Mouse (Mus musculus) ES-E14 (cell line): ENCODE measurements around the gene Gm5901. TPM values are rescaled to one million over a fixed set of nuclear protein-coding genes. Genes with fewer than 3 reads are reported as not detected.
A peak's percentile ranks its signal among the peaks of the same experiment; 100 is the strongest.
"Not testable (repeated sequence)": the region's sequence is repeated elsewhere in the genome, so short reads cannot be mapped to it uniquely, and the experiment has no call there.

ENCODE experiments used
- DNase-seq: peaks from one replicate; pipeline ENCODE4 v3.0.0-alpha.2; 2013; ENCODE audit warnings: low read depth, low spot score
- H3K27ac ChIP-seq: 2 replicates; pipeline ENCODE4 v1.5.1; 2012; ENCODE audit warnings: low read depth, mild to moderate bottlenecking, low read length, moderate library complexity, mixed read lengths; ENCODE audit not compliant: poor library complexity, insufficient read depth, severe bottlenecking
- H3K36me3 ChIP-seq: 2 replicates; pipeline ENCODE4 v1.6.1; 2012; ENCODE audit warnings: mild to moderate bottlenecking, low read length, moderate library complexity, mixed read lengths; ENCODE audit not compliant: control insufficient read depth, poor library complexity, insufficient read depth, severe bottlenecking
- H3K4me1 ChIP-seq, 2 experiments: fragments of 150-350 bp in 1 of 2; sonication (generic) in 1 of 2; 2 replicates each; pipeline ENCODE4 v1.6.1; 2012; ENCODE audit warnings: low read length in 2 of 2, mild to moderate bottlenecking in 1 of 2, mixed read lengths in 1 of 2; ENCODE audit not compliant: control insufficient read depth in 2 of 2, insufficient read depth in 2 of 2, poor library complexity in 1 of 2
- H3K4me3 ChIP-seq, 2 experiments: fragments of 150-350 bp in 1 of 2; sonication (generic) in 1 of 2; 2 replicates each; pipeline ENCODE4 v1.5.1; 2012; ENCODE audit warnings: low read length in 2 of 2, low read depth in 1 of 2, mild to moderate bottlenecking in 1 of 2, mixed read lengths in 1 of 2; ENCODE audit not compliant: insufficient read depth in 1 of 2, poor library complexity in 1 of 2, severe bottlenecking in 1 of 2
- H3K9ac ChIP-seq: 2 replicates; pipeline ENCODE4 v1.6.1; 2012; ENCODE audit warnings: low read depth, mild to moderate bottlenecking, low read length, mixed read lengths; ENCODE audit not compliant: poor library complexity, insufficient read depth, severe bottlenecking
- H3K9me3 ChIP-seq: fragments of 150-350 bp; sonication (generic); 2 replicates; pipeline ENCODE4 v1.6.1; 2012; ENCODE audit warnings: low read depth, mild to moderate bottlenecking, low read length; ENCODE audit not compliant: control insufficient read depth, insufficient read depth
- CHD2 ChIP-seq: IDR thresholded peaks from 2 replicates; pipeline ENCODE4 v1.6.1; 2014; ENCODE audit warnings: mild to moderate bottlenecking, low read depth, low read length, inconsistent platforms
- HCFC1 ChIP-seq: IDR thresholded peaks from 2 replicates; pipeline ENCODE4 v1.6.1; 2012; ENCODE audit warnings: low read length, inconsistent platforms, borderline replicate concordance; ENCODE audit not compliant: insufficient read depth
- MAFK ChIP-seq: IDR thresholded peaks from 2 replicates; pipeline ENCODE4 v1.6.1; 2014; ENCODE audit warnings: mild to moderate bottlenecking, low read depth, low read length, inconsistent platforms; ENCODE audit not compliant: insufficient read depth
- ZC3H11A ChIP-seq: IDR thresholded peaks from 2 replicates; pipeline ENCODE4 v1.6.1; 2012; ENCODE audit warnings: low read depth, mild to moderate bottlenecking, inconsistent platforms, low read length, borderline replicate concordance
- ZNF384 ChIP-seq: IDR thresholded peaks from 2 replicates; pipeline ENCODE4 v1.6.1; 2012; ENCODE audit warnings: low read depth, low read length, inconsistent platforms
- in situ Hi-C, 2 experiments: fragments of 600-800 bp; cut with MboI; formaldehyde crosslinking; loops; one replicate each; pipeline ENCODE4 v1.15.1; 2025; ENCODE audit warnings: low sequenced_read_pairs in 2 of 2, inconsistent platforms in 1 of 2; ENCODE audit not compliant: unreplicated experiment in 2 of 2
- total RNA-seq: library from RNA; depleted of rRNA; stranded (reverse); fragments of 300-350 nt; gene quantifications from 2 replicates; pipeline ENCODE4 v1.2.3, GENCODE M21; 2012

Gene Gm5901
- total RNA-seq, 1 experiment, result 0.89 TPM

GRCm38 (mm10) chr7:105399935-105400624, 25.2 kb downstream of the Gm5901 start, which contains the start of gene Fam160a2:
Gene Fam160a2, minus strand, starts transcription at chr7:105400054.
- H3K36me3 ChIP-seq, result no peaks in the 10 kb centered on the region
- TF ChIP-seq ZC3H11A, result no peak
- no peak for TF ChIP-seq CHD2
- no peak for TF ChIP-seq ZNF384
- H3K4me3 ChIP-seq, result peak within 1 kb of the TSS; percentile 79 to 99
- DNase-seq, result peak; percentile 99
- H3K4me1 ChIP-seq, result peaks cover 4 to 10% of the 10 kb centered on the region in 2 experiments; a peak in 3 of 4 replicates
- H3K27ac ChIP-seq, result 0 out of 2 replicates have a peak within 1 kb of the TSS, but pooled peaks have one; percentile 15
- in situ Hi-C loops, result loop anchor here in 1 of 2 experiments (10.0 kb wide), 1 partner anchor 55 kb away; no protein-coding TSS in a partner anchor
- H3K9me3 ChIP-seq, result no peaks in the 10 kb centered on the region
- peak within 1 kb of the TSS; percentile 85 for H3K9ac ChIP-seq

- Histone ChIP-seq H3K9ac (no peak within 1 kb of the TSS), H3K36me3 (no peaks in the 10 kb centered on the region), H3K4me3 (no peak within 1 kb of the TSS), H3K27ac (no peak within 1 kb of the TSS), H3K9me3 (no peaks in the 10 kb centered on the region), H3K4me1 (peaks cover 4 to 10% of the 10 kb centered on the region in 2 experiments; a peak in 3 of 4 replicates)
- no peak for DNase-seq
- in situ Hi-C loops, result no loop called here
- TF ChIP-seq CHD2 (no peak), ZC3H11A (no peak), ZNF384 (no peak), MAFK (no peak), HCFC1 (no peak)
Measured at GRCm38 (mm10) chr7:105404268-105404667, 29.4 kb downstream of the Gm5901 start, which contains the start of gene Cnga4. Gene Cnga4, plus strand, starts transcription at chr7:105404568.

- Histone ChIP-seq H3K4me1 (peaks cover 0 to 9% of the 10 kb centered on the region in 2 experiments; a peak in 2 of 4 replicates), H3K9me3 (no peaks in the 10 kb centered on the region), H3K36me3 (no peaks in the 10 kb centered on the region), H3K9ac (no peak overlapping the region), H3K27ac (no peak overlapping the region), H3K4me3 (no peak overlapping the region)
- no peak for DNase-seq
- TF ChIP-seq CHD2 (no peak), MAFK (no peak), ZNF384 (no peak), ZC3H11A (no peak), HCFC1 (no peak)
- in situ Hi-C loops, result no loop called here
Measured at GRCm38 (mm10) chr7:105406322-105406721, 31.5 kb downstream of the Gm5901 start.

- not testable (repeated sequence) for H3K9ac ChIP-seq, H3K4me3 ChIP-seq, DNase-seq, H3K36me3 ChIP-seq, H3K4me1 ChIP-seq, H3K27ac ChIP-seq, H3K9me3 ChIP-seq
- in situ Hi-C loops, result loop anchor here in 1 of 2 experiments (10.0 kb wide), 1 partner anchor 63 kb away; no protein-coding TSS in a partner anchor
- peak; percentile 52; the same call in 1 of the 2 replicates for TF ChIP-seq ZC3H11A
Measured at GRCm38 (mm10) chr7:105411874-105412632, 37.2 kb downstream of the Gm5901 start.
